Mouse (Mus musculus): ENCODE data around the gene Ctsk.
"Not testable (repeated sequence)": the region's sequence is repeated elsewhere in the genome, so short reads cannot be mapped to it uniquely, and the experiment has no call there.

The Ctsk gene

DNA sequence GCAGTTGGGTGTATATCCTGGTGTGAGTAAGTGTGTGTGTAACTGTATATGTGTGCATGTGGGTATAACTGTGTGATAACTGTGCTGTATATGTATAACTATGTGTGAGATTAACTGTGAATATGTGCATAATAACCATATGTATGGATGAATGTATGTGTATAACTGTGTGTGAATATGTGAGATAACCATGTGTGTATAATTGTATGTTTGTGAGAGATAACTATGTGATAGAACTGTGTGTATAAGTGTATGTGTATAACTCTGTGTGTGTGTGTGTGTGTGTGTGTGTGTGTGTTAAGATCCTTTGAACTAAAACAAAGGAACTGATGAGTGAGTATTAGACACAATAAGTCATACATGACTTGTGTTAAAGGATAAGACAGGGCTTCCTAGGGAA is 27.1 kb downstream of the Ctsk start:
- DNase-seq: no peak

DNA sequence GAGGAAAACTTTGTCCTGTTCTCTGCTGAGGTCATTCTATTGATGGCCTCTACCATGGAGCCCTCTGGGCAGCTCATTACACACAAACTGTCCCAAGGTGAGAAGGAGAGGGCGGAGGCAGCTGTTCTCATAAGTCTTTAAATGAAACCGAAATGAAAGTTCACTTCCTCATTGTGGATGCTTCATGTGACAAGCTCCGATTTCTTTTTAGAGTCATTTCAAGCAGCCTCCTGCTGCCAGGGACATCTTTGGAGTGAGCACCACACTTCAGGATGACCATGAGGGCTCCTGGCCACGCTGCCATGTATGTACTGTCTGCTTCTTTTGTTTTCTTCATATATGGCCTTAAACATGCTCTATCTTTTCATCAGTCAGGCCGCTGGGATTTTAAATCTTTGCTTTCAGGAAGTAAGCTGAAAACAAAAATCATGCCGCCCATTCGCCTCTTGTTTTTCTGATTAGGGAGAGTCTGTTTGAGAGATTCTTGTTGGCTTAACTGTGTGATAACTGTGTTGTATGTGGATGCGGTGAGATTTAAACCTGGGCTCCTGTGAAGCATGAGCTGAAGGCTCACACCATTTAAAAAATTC is 27.7 kb downstream of the Ctsk start, which contains the start of gene Ctss:
TSS of gene Ctss (plus strand) at position 165 of the 590 bp plus-strand sequence.
- peak; percentile 55 for DNase-seq

DNA sequence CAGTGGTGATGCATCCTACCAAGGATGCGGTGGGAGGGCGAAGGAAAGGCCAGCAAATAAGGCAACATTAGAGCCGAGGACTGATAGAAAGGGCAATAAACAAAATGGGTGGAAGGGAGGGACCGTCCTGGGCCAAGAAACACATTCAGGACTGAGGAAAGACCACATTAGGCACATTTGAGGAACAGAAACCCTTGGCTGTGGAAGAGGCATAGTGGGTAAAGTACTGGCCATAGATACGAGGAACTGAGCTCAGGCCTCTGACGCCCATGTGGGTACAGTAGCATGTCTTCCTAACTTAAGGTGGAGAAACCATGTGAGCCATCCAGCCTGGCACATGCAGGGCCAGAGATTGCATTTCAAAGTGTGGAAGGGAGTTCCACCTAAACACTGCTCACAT is 30.8 kb downstream of the Ctsk start:
- DNase-seq: peak; percentile 45

DNA sequence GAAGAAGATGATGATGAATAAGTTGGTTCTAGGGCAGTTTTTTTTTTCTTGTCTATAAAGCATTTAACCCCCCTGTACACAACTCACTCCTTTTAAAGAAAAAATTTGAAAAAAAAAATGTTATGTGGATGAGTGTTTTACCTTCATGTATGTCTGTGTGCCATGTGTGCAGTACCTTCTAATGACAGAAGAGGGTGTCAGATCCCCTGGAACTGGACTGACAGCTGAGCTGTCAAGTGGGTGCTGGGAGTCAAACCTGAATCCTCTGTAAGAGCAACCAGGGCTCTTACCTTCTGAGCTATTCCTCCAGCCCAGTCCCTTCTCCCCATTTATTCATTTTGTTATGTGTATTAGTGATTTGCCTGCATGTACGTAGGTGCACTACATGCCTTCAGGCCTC is 32.0 kb downstream of the Ctsk start:
- DNase-seq: no peak

DNA sequence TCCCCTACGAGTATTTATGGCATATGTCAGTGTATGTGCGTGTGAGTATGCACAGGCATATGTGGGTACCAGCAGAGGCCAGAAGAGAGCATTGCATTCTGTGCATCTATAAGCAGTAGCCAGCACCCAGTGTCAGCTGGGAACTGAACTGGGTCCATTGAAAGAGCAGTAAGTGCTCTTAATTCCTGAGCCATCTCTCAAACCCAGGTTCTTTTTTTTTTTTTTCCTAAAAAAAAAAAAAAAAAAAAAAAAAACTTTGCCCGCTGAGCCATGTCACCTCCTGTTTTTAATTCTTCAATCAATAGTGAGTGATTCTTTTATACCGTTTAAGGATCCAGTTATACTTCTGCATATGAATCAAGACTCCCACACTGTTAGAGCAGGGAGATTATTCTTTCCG is 34.3 kb downstream of the Ctsk start:
- no peak for DNase-seq

DNA sequence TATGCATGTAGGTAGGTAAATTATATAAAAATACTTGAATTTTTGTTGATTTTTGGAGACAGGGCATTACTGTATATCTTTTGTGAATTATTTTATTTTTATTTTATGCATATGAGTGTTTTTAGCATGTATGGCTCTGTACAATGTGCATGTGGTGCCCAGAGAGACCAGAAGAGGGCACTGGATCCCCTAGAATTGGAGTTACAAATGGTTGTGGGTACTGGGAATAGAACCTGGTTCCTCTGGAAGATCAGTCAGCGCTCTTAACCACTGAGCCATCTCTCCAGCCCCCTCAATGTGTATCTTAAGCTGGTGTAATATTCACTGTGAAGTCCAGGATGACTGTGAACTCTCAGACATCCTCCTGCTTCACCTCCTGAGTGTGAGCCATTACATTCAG is 35.9 kb downstream of the Ctsk start:
- no peak for DNase-seq

DNA sequence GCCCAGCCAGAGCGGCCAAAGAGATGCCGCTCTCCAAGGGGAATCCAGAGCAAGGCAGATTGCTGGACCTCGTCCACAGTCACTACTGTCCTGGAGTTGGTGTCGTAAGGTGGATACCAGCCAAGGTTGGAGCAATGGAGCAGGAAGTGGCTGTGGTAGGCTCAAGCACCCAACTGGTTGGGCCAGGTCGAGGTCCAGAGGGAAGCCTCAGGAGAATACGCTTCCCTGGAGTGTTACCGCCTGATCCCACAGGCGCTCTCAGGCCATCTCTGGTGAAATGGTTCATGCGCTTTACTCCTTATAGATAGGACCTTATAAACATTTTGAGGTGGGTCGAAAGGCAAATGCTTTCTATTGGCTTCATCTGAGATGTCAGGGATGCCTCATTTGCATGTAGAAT is 39.9 kb downstream of the Ctsk start:
- no peak for DNase-seq

DNA sequence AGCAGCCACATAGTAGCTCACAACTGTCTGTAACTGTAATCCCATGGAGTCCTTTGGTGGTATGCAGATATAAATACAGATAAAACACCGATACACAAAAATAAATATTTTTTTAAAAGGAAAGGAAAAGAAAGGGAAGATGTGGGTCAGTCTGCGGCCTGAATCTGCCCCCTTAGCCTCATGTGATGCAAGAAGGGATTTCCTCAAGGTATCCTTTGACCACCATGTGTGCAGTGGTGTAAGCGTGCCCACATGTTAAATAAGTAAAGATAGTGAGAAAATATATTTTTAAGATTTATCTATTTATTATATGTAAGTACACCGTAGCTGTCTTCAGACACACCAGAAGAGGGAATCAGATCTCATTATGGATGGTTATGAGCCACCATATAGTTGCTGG is 40.8 kb downstream of the Ctsk start:
- DNase-seq: no peak

DNA sequence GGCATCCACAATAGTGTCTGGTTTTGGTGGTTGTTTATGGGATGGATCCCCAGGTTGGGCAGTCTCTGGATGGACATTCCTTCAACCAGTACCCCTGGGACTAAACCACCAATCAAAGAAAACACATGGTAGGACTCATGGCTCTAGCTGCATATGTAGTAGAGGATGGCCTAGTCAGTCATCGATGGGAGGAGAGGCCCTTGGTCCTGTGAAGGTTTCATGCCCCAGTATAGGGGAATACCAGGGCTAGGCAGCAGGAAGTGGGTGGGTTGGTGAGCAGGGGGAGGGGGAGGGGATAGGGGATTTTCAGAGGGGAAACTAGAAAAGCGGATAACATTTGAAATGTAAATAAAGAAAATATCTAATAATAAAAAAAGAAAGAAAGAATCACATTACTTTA is 42.1 kb downstream of the Ctsk start:
- DNase-seq: not testable (repeated sequence)

DNA sequence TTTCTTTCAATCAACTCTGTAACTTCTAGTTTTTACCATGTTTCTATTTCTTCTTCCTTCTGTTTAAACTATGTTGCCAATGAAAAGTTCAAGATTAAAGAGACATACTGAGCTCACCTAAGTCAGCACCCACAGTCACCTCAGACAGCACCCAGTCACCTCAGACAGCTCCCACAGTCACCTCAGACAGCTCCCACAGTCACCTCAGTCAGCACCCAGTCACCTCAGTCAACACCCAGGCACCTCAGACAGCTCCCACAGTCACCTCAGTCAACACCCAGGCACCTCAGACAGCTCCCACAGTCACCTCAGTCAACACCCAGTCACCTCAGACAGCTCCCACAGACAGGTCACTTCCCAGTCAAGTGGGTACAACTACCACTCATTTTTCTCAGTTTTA is 43.1 kb downstream of the Ctsk start:
- no peak for DNase-seq

DNA sequence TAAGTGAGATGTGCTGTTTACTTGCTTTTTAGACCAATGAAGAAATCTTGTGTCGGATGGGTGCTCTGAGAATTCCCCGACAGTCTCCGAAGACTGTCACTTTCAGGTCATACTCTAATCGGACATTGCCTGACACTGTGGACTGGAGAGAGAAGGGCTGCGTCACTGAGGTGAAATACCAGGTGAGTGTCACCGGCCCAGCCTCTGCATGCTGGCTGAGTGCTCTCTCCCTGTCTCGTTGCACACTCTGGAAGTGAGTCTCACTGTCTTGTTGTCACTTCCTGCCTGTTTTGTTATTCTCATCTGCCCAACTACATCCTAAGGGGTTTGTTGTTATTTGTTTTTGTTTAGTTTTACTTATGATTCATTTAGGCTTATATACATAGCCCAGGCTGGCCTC is 43.9 kb downstream of the Ctsk start:
- no peak for DNase-seq

DNA sequence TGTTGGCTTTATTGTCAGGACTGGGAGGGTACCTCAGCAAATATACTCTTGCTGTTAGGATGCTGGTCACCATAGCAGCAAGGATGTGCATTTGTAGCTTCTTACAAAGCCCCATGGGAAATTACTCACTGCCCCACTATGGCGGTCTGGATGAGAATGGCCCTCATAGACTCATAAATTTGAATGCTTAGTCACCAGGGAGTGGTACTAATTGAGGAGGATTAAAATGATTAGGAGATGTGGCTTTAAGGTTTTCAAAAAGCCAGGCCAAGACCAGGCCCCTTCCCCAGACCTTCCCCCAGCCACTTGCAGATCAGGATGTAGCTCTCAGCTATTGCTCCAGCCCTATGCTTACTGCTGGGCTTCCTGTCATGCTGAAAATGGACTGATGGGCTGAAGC is 51.1 kb downstream of the Ctsk start:
- DNase-seq: no peak

DNA sequence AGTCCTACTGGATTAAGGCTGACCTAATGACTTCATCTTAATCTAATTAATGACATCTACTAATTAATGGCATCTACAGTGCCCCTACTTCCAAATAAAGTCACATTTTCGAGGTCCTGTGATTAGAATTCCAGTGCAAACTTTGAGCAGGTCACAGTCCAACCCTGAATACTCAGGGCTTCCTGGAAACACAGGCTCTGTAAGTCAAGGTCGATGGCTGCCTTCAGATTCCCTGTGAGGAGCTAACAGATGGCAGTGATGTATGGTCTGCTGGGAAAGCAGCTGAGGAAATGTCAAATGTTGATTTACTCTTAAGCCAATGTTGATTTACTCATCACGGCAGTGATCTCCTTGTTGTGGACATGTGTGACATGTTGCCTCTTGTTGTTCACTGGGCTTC is 54.9 kb downstream of the Ctsk start:
- no peak for DNase-seq
